21 mouse cellular contexts compared by ENCODE assay signal in genomic region chr1:179176861-179177658, GRCm38 (mm10).
DNase-seq lines count a peak whose midpoint lies in the region; ATAC-seq lines count a peak whose summit lies in the region.
"Had no signal": no experiment of that assay in that cellular context is flagged by ENCODE, and none has a peak within 500 bp of the region (broad histone marks: within the 10 kb centered on the region; RNA-seq: fewer than 3 reads in every experiment).

No protein-coding gene starts in this region.

- H3K4me1 ChIP-seq in midbrain, embryonic 12.5 days = 0 out of 2 replicates have a peak, but pooled peaks cover 3% of the 10 kb centered on the region
- peaks cover 4% of the 10 kb centered on the region; the same call in 1 of the 2 replicates for H3K4me1 ChIP-seq in midbrain, embryonic 16.5 days (ENCODE audit: control insufficient read depth, insufficient read depth, low read length)
- H3K4me1 ChIP-seq in embryonic facial prominence, embryonic 12.5 days = peaks cover 4% of the 10 kb centered on the region
- peaks cover 12% of the 10 kb centered on the region for H3K4me1 ChIP-seq in kidney, embryonic 15.5 days
- peaks cover 17% of the 10 kb centered on the region for H3K4me1 ChIP-seq in limb, embryonic 12.5 days (replicated peaks)
- H3K4me1 ChIP-seq: neural tube, embryonic 15.5 days; stomach, embryonic 15.5 days had no signal

- no peak for DNase-seq in cerebellum, postnatal 14 days
- no peak for DNase-seq in right cerebral cortex, postnatal 4 days
- DNase-seq: B cell, adult 2 months; cerebellum, postnatal 25 days; gastrocnemius, postnatal 25 days; heart, postnatal 14 days; lung, postnatal 36 days had no signal

- H3K9ac ChIP-seq in midbrain, embryonic 12.5 days (replicated peaks) = no peak overlapping the region
- no peak overlapping the region for H3K9ac ChIP-seq in midbrain, embryonic 16.5 days (ENCODE audit: low read depth, low read length)
- no peak overlapping the region for H3K9ac ChIP-seq in embryonic facial prominence, embryonic 12.5 days
- H3K9ac ChIP-seq in kidney, embryonic 15.5 days = no peak overlapping the region
- no peak overlapping the region for H3K9ac ChIP-seq in limb, embryonic 12.5 days (replicated peaks)
- H3K9ac ChIP-seq: hindbrain, embryonic 13.5 days; limb, embryonic 15.5 days; neural tube, embryonic 15.5 days; stomach, embryonic 15.5 days had no signal

- WGBS in midbrain, embryonic 12.5 days = 75% methylated on average over 14 of the region's 14 CpGs
- WGBS in midbrain, embryonic 16.5 days = 59% methylated on average over 14 of the region's 14 CpGs
- WGBS in embryonic facial prominence, embryonic 12.5 days = 41% methylated on average over 14 of the region's 14 CpGs
- WGBS in kidney, embryonic 15.5 days = 68% methylated on average over 14 of the region's 14 CpGs
- 43% methylated on average over 14 of the region's 14 CpGs for whole genome bisulfite sequencing in limb, embryonic 12.5 days

- H3K4me2 ChIP-seq in midbrain, embryonic 12.5 days (replicated peaks) = no peak overlapping the region
- H3K4me2 ChIP-seq in midbrain, embryonic 16.5 days (ENCODE audit: low read length) = no peak overlapping the region
- H3K4me2 ChIP-seq in embryonic facial prominence, embryonic 12.5 days (replicated peaks) = no peak overlapping the region
- no peak overlapping the region for H3K4me2 ChIP-seq in kidney, embryonic 15.5 days
- H3K4me2 ChIP-seq in limb, embryonic 12.5 days = no peak overlapping the region; the same call in 1 of the 2 replicates
- H3K4me2 ChIP-seq: hindbrain, embryonic 13.5 days; limb, embryonic 15.5 days; neural tube, embryonic 15.5 days; stomach, embryonic 15.5 days had no signal

- 0 out of 2 replicates have a peak overlapping the region, but pooled peaks have one; percentile 20 for H3K27ac ChIP-seq in midbrain, embryonic 12.5 days (replicated peaks)
- no peak overlapping the region for H3K27ac ChIP-seq in midbrain, embryonic 16.5 days (ENCODE audit: low read length)
- H3K27ac ChIP-seq in embryonic facial prominence, embryonic 12.5 days = peak overlapping the region; percentile 46; the same call in 1 of the 2 replicates
- peak overlapping the region; percentile 68 for H3K27ac ChIP-seq in kidney, embryonic 15.5 days
- peak overlapping the region; percentile 50; the same call in 1 of the 2 replicates for H3K27ac ChIP-seq in limb, embryonic 12.5 days
- H3K27ac ChIP-seq: forebrain, embryonic 10.5 days; hindbrain, embryonic 13.5 days; left cerebral cortex, adult 2 months; limb, embryonic 15.5 days; neural tube, embryonic 15.5 days; stomach, embryonic 15.5 days had no signal

- no peaks in the 10 kb centered on the region for H3K36me3 ChIP-seq in midbrain, embryonic 12.5 days
- H3K36me3 ChIP-seq in midbrain, embryonic 16.5 days (ENCODE audit: control insufficient read depth, insufficient read depth, low read length) = no peaks in the 10 kb centered on the region
- no peaks in the 10 kb centered on the region for H3K36me3 ChIP-seq in embryonic facial prominence, embryonic 12.5 days
- no peaks in the 10 kb centered on the region for H3K36me3 ChIP-seq in kidney, embryonic 15.5 days
- no peaks in the 10 kb centered on the region for H3K36me3 ChIP-seq in limb, embryonic 12.5 days
- H3K36me3 ChIP-seq: forebrain, embryonic 10.5 days; hindbrain, embryonic 13.5 days; limb, embryonic 15.5 days; neural tube, embryonic 15.5 days; stomach, embryonic 15.5 days had no signal

- no peak for ATAC-seq in midbrain, embryonic 12.5 days (ENCODE audit: low FRiP score, low read depth)
- no peak for ATAC-seq in midbrain, embryonic 16.5 days
- ATAC-seq in embryonic facial prominence, embryonic 12.5 days (ENCODE audit: insufficient number of reproducible peaks, insufficient read depth, low FRiP score, low TSS enrichment) = no peak
- ATAC-seq in kidney, embryonic 15.5 days (replicated peaks; ENCODE audit: low FRiP score) = no peak
- ATAC-seq in limb, embryonic 12.5 days (ENCODE audit: insufficient number of reproducible peaks, insufficient read depth, low FRiP score, low TSS enrichment, low read depth) = no peak
- ATAC-seq in monocyte, adult 5-6 weeks (replicated peaks; ENCODE audit: insufficient number of reproducible peaks, low FRiP score, low TSS enrichment, poor library complexity, severe bottlenecking) = no peak
- ATAC-seq: Patski had no signal

- H3K9me3 ChIP-seq in midbrain, embryonic 12.5 days = no peaks in the 10 kb centered on the region
- H3K9me3 ChIP-seq in midbrain, embryonic 16.5 days (replicated peaks; ENCODE audit: control insufficient read depth, low read length, poor library complexity, severe bottlenecking) = no peaks in the 10 kb centered on the region
- H3K9me3 ChIP-seq in embryonic facial prominence, embryonic 12.5 days = no peaks in the 10 kb centered on the region
- no peaks in the 10 kb centered on the region for H3K9me3 ChIP-seq in kidney, embryonic 15.5 days (replicated peaks)
- no peaks in the 10 kb centered on the region for H3K9me3 ChIP-seq in limb, embryonic 12.5 days
- H3K9me3 ChIP-seq: forebrain, embryonic 10.5 days; hindbrain, embryonic 13.5 days; limb, embryonic 15.5 days; neural tube, embryonic 15.5 days; stomach, embryonic 15.5 days had no signal

- H3K27me3 ChIP-seq in midbrain, embryonic 12.5 days = no peaks in the 10 kb centered on the region
- H3K27me3 ChIP-seq in midbrain, embryonic 16.5 days (ENCODE audit: control insufficient read depth, insufficient read depth, low read depth, low read length) = no peaks in the 10 kb centered on the region
- H3K27me3 ChIP-seq in embryonic facial prominence, embryonic 12.5 days = no peaks in the 10 kb centered on the region
- no peaks in the 10 kb centered on the region for H3K27me3 ChIP-seq in kidney, embryonic 15.5 days
- H3K27me3 ChIP-seq in limb, embryonic 12.5 days = no peaks in the 10 kb centered on the region
- H3K27me3 ChIP-seq: hindbrain, embryonic 13.5 days; limb, embryonic 15.5 days; neural tube, embryonic 15.5 days; Patski; stomach, embryonic 15.5 days had no signal

- H3K4me3 ChIP-seq in midbrain, embryonic 12.5 days = no peak overlapping the region
- no peak overlapping the region for H3K4me3 ChIP-seq in midbrain, embryonic 16.5 days (ENCODE audit: low read depth, low read length)
- no peak overlapping the region for H3K4me3 ChIP-seq in embryonic facial prominence, embryonic 12.5 days
- H3K4me3 ChIP-seq in kidney, embryonic 15.5 days (replicated peaks) = no peak overlapping the region
- H3K4me3 ChIP-seq in limb, embryonic 12.5 days (replicated peaks) = no peak overlapping the region
- H3K4me3 ChIP-seq: forebrain, embryonic 10.5 days; hindbrain, embryonic 13.5 days; left cerebral cortex, adult 2 months; limb, embryonic 15.5 days; myocyte; neural tube, embryonic 15.5 days; stomach, embryonic 15.5 days had no signal
